12 mouse cellular contexts compared by ENCODE assay signal in the genomic region with DNA sequence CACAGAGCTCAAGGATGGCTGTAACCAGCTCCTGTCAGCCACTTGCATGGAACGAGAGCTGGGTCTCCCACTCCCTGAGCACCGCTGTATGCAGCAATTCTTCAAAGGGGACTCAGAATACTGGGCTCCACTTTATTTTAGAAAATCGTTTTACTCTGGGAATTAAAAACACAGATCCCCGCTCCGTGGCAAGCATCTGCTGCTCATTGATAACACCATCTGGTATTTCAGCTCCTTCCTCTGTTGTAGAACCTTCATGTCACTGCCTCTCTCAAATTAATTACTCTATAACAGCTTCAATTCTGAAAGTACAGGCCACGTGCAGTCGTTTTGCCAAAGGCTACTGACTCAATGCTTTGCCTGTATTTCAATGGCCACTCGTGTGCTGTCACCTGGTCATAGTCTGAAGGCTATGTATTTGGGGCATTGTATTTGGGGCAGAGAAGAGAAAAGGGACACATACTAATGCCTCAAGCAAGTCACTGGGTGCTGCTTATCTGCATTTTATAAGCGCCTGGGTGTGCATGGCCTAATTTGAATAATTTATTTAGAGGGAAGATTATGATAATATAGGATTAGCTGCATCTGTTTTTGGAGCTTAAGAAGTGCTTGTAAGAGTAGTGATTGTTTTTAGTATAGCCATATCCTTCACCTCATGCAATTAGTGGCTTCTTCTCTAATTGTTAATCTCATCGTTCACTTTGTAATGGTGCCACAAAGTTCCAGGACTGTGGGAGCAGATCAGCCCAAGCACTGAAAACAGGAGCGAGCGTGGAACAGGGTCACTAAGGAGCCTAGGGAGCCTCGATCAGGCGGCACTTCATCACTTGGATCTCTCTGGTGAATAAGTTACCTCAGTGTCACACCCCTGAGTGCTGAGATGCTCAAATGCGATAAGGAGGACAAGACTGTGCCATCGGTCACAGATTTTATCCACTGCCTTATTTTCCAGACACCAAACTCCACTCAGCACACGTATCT.
DNase-seq lines count a peak whose midpoint lies in the region; ATAC-seq lines count a peak whose summit lies in the region.
"Had no signal": no experiment of that assay in that cellular context is flagged by ENCODE, and none has a peak within 500 bp of the region (broad histone marks: within the 10 kb centered on the region; RNA-seq: fewer than 3 reads in every experiment).

No protein-coding gene starts in this region.

- no peaks in the 10 kb centered on the region for H3K9me3 ChIP-seq in midbrain, embryonic 11.5 days (ENCODE audit: control insufficient read depth, low read length)
- H3K9me3 ChIP-seq in midbrain, embryonic 10.5 days (replicated peaks): no peaks in the 10 kb centered on the region
- no peaks in the 10 kb centered on the region for H3K9me3 ChIP-seq in heart, embryonic 11.5 days (replicated peaks; ENCODE audit: control insufficient read depth, low read length)
- H3K9me3 ChIP-seq: heart, embryonic 13.5 days had no signal

- ATAC-seq in midbrain, embryonic 11.5 days (ENCODE audit: low FRiP score): peak; percentile 83
- no peak for ATAC-seq in heart, embryonic 11.5 days (replicated peaks; ENCODE audit: insufficient number of reproducible peaks, low FRiP score, low TSS enrichment)

- no peak overlapping the region for H3K9ac ChIP-seq in midbrain, embryonic 11.5 days (ENCODE audit: low read length)
- H3K9ac ChIP-seq in heart, embryonic 11.5 days (ENCODE audit: low read depth, low read length): no peak overlapping the region
- H3K9ac ChIP-seq: heart, embryonic 13.5 days had no signal

- no peaks in the 10 kb centered on the region for H3K36me3 ChIP-seq in midbrain, embryonic 11.5 days (ENCODE audit: control insufficient read depth, insufficient read depth, low read length)
- H3K36me3 ChIP-seq in midbrain, embryonic 10.5 days: no peaks in the 10 kb centered on the region
- no peaks in the 10 kb centered on the region for H3K36me3 ChIP-seq in heart, embryonic 11.5 days (ENCODE audit: control insufficient read depth, insufficient read depth, low read length)
- H3K36me3 ChIP-seq: heart, embryonic 13.5 days had no signal

- no peak overlapping the region; the same call in 1 of the 2 replicates for H3K27ac ChIP-seq in midbrain, embryonic 11.5 days (ENCODE audit: low read depth, low read length)
- no peak overlapping the region for H3K27ac ChIP-seq in midbrain, embryonic 10.5 days (replicated peaks)
- H3K27ac ChIP-seq in heart, embryonic 11.5 days (ENCODE audit: low read depth, low read length): no peak overlapping the region
- H3K27ac ChIP-seq: heart, embryonic 13.5 days had no signal

- peak; percentile 87 for DNase-seq in midbrain, embryonic 11.5 days (ENCODE audit: low spot score, missing footprints)
- DNase-seq in midbrain, embryonic 10.5 days (ENCODE audit: low spot score): no peak
- DNase-seq in forelimb bud, embryonic 11.5 days (ENCODE audit: low read depth, low spot score): peak; percentile 40
- DNase-seq in layer of hippocampus, postnatal 25 days (ENCODE audit: extremely low spot score in 1 of 2, low spot score in 1 of 2): peak; percentile 30 to 40
- peak; percentile 14 for DNase-seq in right cerebral cortex, postnatal 14 days
- no peak for DNase-seq in cerebellum, adult 8-10 months
- DNase-seq: kidney, adult 9 months; thymus, postnatal 14 days had no signal

- H3K4me3 ChIP-seq in midbrain, embryonic 11.5 days (ENCODE audit: low read depth, low read length): no peak overlapping the region
- no peak overlapping the region for H3K4me3 ChIP-seq in midbrain, embryonic 10.5 days
- H3K4me3 ChIP-seq in heart, embryonic 11.5 days (ENCODE audit: low read depth, low read length): no peak overlapping the region
- H3K4me3 ChIP-seq: heart, embryonic 13.5 days had no signal

- H3K4me1 ChIP-seq in midbrain, embryonic 11.5 days (ENCODE audit: control insufficient read depth, insufficient read depth, low read length): no peaks in the 10 kb centered on the region
- H3K4me1 ChIP-seq in midbrain, embryonic 10.5 days: peaks cover 15% of the 10 kb centered on the region
- H3K4me1 ChIP-seq in heart, embryonic 11.5 days (ENCODE audit: control insufficient read depth, insufficient read depth, low read length): no peaks in the 10 kb centered on the region
- H3K4me1 ChIP-seq: heart, embryonic 13.5 days; megakaryocyte, embryonic 14.5 days had no signal

- 65% methylated on average over 17 of the region's 17 CpGs for WGBS in midbrain, embryonic 11.5 days
- 74% methylated on average over 17 of the region's 17 CpGs for WGBS in midbrain, embryonic 10.5 days
- 65% methylated on average over 17 of the region's 17 CpGs for whole genome bisulfite sequencing in heart, embryonic 11.5 days (ENCODE audit: insufficient replicate concordance)

- H3K4me2 ChIP-seq in midbrain, embryonic 11.5 days: no peak overlapping the region
- H3K4me2 ChIP-seq in heart, embryonic 11.5 days: no peak overlapping the region
- H3K4me2 ChIP-seq: heart, embryonic 13.5 days; liver, embryonic 11.5 days had no signal

- H3K27me3 ChIP-seq in midbrain, embryonic 11.5 days (ENCODE audit: control insufficient read depth, insufficient read depth, low read length): no peaks in the 10 kb centered on the region
- no peaks in the 10 kb centered on the region for H3K27me3 ChIP-seq in midbrain, embryonic 10.5 days (ENCODE audit: low read depth, poor library complexity, severe bottlenecking)
- no peaks in the 10 kb centered on the region for H3K27me3 ChIP-seq in heart, embryonic 11.5 days (ENCODE audit: control insufficient read depth, insufficient read depth, low read length)
- H3K27me3 ChIP-seq: heart, embryonic 13.5 days; megakaryocyte, embryonic 14.5 days had no signal

Comparison
In these comparisons a context has a peak if more than half of its experiments do, and no peak if none do; other contexts are left out.
1. DNase-seq: peak in midbrain, embryonic 11.5 days (single experiment), forelimb bud, embryonic 11.5 days (single experiment), layer of hippocampus, postnatal 25 days (2 of 2) and right cerebral cortex, postnatal 14 days (single experiment); none in midbrain, embryonic 10.5 days (single experiment) and cerebellum, adult 8-10 months (single experiment).